Mouse (Mus musculus) midbrain, embryonic 12.5 days (tissue): ENCODE data around the gene Gm813. TPM values are rescaled to one million over a fixed set of nuclear protein-coding genes. Genes with fewer than 3 reads are reported as not detected.
A peak's percentile ranks its signal among the peaks of the same experiment; 100 is the strongest.
"Not testable (repeated sequence)": the region's sequence is repeated elsewhere in the genome, so short reads cannot be mapped to it uniquely, and the experiment has no call there.

Experiments
- ATAC-seq: fragments of 200-750 bp; cut with Nextera tagmentation; 2 replicates; pipeline ENCODE4 v1.8.0; 2017; ENCODE audit warnings: low read depth, moderate TSS enrichment, moderate library complexity; ENCODE audit not compliant: low FRiP score
- H3K27ac ChIP-seq: fragments of 300-500 bp; sonication (generic); replicated peaks from 2 replicates; pipeline ENCODE4 v1.5.1; 2016; ENCODE audit warnings: mild to moderate bottlenecking
- H3K27me3 ChIP-seq: fragments of 300-500 bp; sonication (generic); 2 replicates; pipeline ENCODE4 v1.6.1; 2016; ENCODE audit warnings: mild to moderate bottlenecking
- H3K36me3 ChIP-seq: fragments of 300-500 bp; sonication (generic); 2 replicates; pipeline ENCODE4 v1.6.1; 2016
- H3K4me1 ChIP-seq: fragments of 300-500 bp; sonication (generic); 2 replicates; pipeline ENCODE4 v1.6.1; 2016
- H3K4me2 ChIP-seq: fragments of 300-500 bp; sonication (generic); replicated peaks from 2 replicates; pipeline ENCODE4 v1.6.1; 2016; ENCODE audit warnings: mild to moderate bottlenecking, moderate library complexity
- H3K4me3 ChIP-seq: fragments of 300-500 bp; sonication (generic); 2 replicates; pipeline ENCODE4 v1.5.1; 2016; ENCODE audit warnings: mild to moderate bottlenecking
- H3K9ac ChIP-seq: fragments of 300-500 bp; sonication (generic); replicated peaks from 2 replicates; pipeline ENCODE4 v1.6.1; 2016; ENCODE audit warnings: mild to moderate bottlenecking, moderate library complexity
- H3K9me3 ChIP-seq: fragments of 300-500 bp; sonication (generic); 2 replicates; pipeline ENCODE4 v1.6.1; 2016; ENCODE audit warnings: mild to moderate bottlenecking
- WGBS: fragments of 180-500 bp; shearing (Covaris S2); methylation state at CpG from one replicate; pipeline ENCODE4 v1.1.7; 2016; 5-methylcytosine and 5-hydroxymethylcytosine counted together
- polyA plus RNA-seq: library from polyadenylated mRNA; unstranded; fragments of >200 nt; fragmentation: Nextera tagmentation; extraction: Ambion mirVana; gene quantifications from 2 replicates; pipeline ENCODE4 v1.2.1, GENCODE M21; 2016

The Gm813 gene
- not detected in 2 replicates for polyA plus RNA-seq

DNA sequence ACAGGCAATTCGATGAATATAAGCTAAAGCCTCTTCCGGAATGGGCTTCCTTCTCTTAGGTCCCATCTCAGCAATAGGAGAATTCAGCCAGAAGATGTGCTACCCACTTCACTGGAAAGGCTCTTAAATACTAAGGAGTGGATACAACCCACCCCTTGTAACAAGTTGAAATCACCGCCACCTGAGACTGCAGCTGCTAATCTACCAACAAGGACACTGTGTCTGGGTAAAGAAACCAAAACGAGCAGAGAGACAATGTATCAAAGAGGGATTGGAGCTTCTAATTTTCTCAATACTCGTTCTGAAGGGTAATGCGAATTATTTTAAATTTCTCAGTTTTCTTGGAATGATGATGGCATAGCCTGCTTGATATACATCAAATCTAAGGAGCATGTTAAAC lies at the start of gene Gm813:
Gm813 (minus strand) TSS at position 101 of the 400 bp plus-strand sequence.
- Histone ChIP-seq H3K27ac (no peak within 1 kb of the TSS), H3K4me1 (no peaks in the 10 kb centered on the region), H3K9ac (no peak within 1 kb of the TSS), H3K4me3 (no peak within 1 kb of the TSS), H3K4me2 (no peak within 1 kb of the TSS), H3K9me3 (no peaks in the 10 kb centered on the region), H3K36me3 (no peaks in the 10 kb centered on the region), H3K27me3 (no peaks in the 10 kb centered on the region)
- WGBS: 88% methylated on average over 6 of the region's 6 CpGs
- no peak for ATAC-seq

DNA sequence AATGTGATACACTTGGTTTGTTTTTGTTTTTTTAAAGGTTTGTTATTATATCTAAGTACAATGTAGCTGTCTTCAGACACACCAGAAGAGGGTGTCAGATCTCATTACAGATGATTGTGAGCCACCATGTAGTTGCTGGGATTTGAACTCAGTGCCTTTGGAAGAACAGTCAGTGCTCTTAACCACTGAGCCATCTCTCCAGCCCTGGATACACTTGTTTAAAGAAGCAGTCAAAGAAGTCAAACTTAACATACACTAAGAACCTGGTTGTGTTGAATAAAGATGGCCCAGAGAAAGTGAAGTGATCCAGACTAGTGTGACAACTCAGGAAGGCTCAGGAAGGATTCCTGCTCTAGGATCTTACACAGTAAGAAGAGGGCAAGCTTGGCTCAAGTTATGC lies 48.4 kb upstream of the Gm813 start:
- not testable (repeated sequence) for H3K27ac ChIP-seq, H3K4me3 ChIP-seq, H3K36me3 ChIP-seq, H3K27me3 ChIP-seq, ATAC-seq, H3K4me2 ChIP-seq, H3K4me1 ChIP-seq, H3K9ac ChIP-seq, H3K9me3 ChIP-seq

DNA sequence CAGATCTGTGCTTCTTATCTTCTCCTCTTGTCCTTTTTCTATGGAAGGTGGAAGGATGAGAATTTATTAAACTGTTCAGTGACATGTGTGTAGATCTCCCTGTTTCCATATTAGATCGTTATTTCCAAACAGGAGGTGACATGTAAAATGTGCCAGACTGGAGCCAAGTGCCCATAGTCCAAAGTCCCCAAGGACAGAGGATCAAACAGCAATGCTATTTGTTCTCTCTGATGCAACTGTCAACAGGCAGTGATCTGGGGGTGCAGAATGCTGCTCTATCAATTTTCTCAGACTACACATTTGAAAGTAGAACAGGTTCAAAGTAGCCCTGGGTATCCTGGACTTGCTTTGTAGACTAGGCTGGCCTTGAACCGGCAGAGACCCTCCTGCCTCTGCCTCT lies 47.0 kb upstream of the Gm813 start:
- no peak for ATAC-seq
- Histone ChIP-seq H3K36me3 (no peaks in the 10 kb centered on the region), H3K27ac (no peak overlapping the region), H3K4me1 (no peaks in the 10 kb centered on the region), H3K4me3 (no peak overlapping the region), H3K9ac (no peak overlapping the region), H3K9me3 (no peaks in the 10 kb centered on the region), H3K4me2 (no peak overlapping the region), H3K27me3 (no peaks in the 10 kb centered on the region)
- WGBS: 91% methylated on average over 2 of the region's 2 CpGs

DNA sequence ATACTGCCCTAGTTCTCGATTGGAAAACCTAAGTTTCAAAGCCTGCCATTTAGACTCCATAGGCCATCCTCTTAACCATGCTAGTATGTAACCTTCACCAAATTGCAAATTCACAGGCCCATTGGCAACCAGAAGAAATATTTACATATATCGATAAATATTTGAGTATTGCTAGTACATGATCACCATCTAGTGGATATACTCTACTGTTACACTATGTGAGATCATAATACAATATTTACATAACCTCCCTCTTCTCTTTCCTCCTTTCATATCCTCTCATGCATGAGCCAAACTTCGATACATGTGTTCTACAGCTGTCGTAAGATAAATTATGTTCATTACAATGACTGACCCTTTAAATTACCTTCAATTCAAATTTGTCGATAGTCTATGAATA lies 46.2 kb upstream of the Gm813 start:
- Histone ChIP-seq H3K36me3 (no peaks in the 10 kb centered on the region), H3K9me3 (no peaks in the 10 kb centered on the region), H3K4me2 (no peak overlapping the region), H3K4me3 (no peak overlapping the region), H3K9ac (no peak overlapping the region), H3K27me3 (no peaks in the 10 kb centered on the region), H3K27ac (no peak overlapping the region), H3K4me1 (no peaks in the 10 kb centered on the region)
- 0 out of 2 replicates have a peak, but pooled peaks have one; percentile 34 for ATAC-seq
- WGBS: 84% methylated on average over 5 of the region's 5 CpGs

DNA sequence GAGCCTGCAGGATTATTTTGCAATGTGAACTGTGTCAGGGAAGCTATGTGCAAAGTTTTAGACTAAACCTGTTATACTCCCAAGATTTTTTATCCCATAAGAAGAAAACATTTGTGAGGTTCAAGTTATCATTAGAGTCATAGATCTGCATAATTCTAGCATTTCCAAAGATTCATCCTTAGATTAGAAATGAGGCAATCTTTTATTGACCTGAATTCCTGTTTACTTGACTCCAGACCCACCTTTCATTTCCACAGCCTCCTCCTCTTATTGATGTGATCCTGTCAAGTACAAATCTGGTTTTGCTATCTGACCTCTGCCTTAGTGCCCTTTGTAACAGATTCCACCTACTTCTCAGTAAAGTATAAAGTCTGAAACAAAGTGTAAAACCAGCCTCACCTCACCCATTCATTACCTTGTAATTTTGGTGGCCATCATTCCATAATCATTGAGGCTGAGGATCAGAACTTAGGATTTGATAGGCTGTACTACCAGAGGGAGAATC lies 45.6 kb upstream of the Gm813 start:
- H3K27me3 ChIP-seq: no peaks in the 10 kb centered on the region
- no peak overlapping the region for H3K27ac ChIP-seq
- H3K36me3 ChIP-seq: no peaks in the 10 kb centered on the region
- H3K9ac ChIP-seq: no peak overlapping the region
- H3K9me3 ChIP-seq: no peaks in the 10 kb centered on the region
- no peak overlapping the region for H3K4me2 ChIP-seq
- no peaks in the 10 kb centered on the region for H3K4me1 ChIP-seq
- H3K4me3 ChIP-seq: no peak overlapping the region
- no peak for ATAC-seq

DNA sequence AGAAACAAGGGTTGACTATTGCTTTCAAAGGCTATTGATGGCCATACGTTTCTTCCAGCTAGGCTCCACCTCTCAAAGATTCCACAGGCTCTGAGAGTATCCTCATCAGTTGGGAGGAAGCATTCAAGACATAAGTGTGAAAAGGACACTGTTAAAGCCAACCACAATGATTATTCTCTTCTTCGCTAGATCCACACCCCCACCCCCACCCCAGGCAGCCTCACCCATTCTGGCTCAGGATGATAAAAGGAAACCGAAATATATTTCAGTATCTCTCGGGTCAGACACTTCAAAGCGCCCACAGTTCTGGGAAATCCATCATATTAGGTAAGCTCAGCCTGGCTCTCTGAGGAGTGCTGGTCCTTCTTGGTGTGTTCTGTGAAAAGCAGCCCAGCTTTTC lies 45.0 kb upstream of the Gm813 start:
- 80% methylated on average over 5 of the region's 5 CpGs for WGBS
- Histone ChIP-seq H3K9ac (no peak overlapping the region), H3K4me3 (no peak overlapping the region), H3K36me3 (no peaks in the 10 kb centered on the region), H3K4me1 (no peaks in the 10 kb centered on the region), H3K27me3 (no peaks in the 10 kb centered on the region), H3K9me3 (no peaks in the 10 kb centered on the region), H3K27ac (no peak overlapping the region), H3K4me2 (no peak overlapping the region)
- no peak for ATAC-seq

GRCm38 (mm10) chr16:58658668-58659067 lies 41.9 kb upstream of the Gm813 start:
- Histone ChIP-seq H3K9ac (no peak overlapping the region), H3K4me2 (no peak overlapping the region), H3K27me3 (no peaks in the 10 kb centered on the region), H3K9me3 (no peaks in the 10 kb centered on the region), H3K36me3 (no peaks in the 10 kb centered on the region), H3K4me3 (no peak overlapping the region), H3K27ac (no peak overlapping the region), H3K4me1 (no peaks in the 10 kb centered on the region)
- 86% methylated on average over 6 of the region's 6 CpGs for WGBS
- no peak for ATAC-seq

GRCm38 (mm10) chr16:58656526-58656925 lies 39.7 kb upstream of the Gm813 start:
- 89% methylated on average over 4 of the region's 4 CpGs for WGBS
- Histone ChIP-seq H3K27ac (no peak overlapping the region), H3K36me3 (no peaks in the 10 kb centered on the region), H3K4me2 (no peak overlapping the region), H3K4me3 (no peak overlapping the region), H3K4me1 (no peaks in the 10 kb centered on the region), H3K9me3 (no peaks in the 10 kb centered on the region), H3K27me3 (no peaks in the 10 kb centered on the region), H3K9ac (no peak overlapping the region)
- ATAC-seq: no peak

GRCm38 (mm10) chr16:58655751-58656150 lies 39.0 kb upstream of the Gm813 start:
- Histone ChIP-seq H3K27me3 (no peaks in the 10 kb centered on the region), H3K4me2 (no peak overlapping the region), H3K27ac (no peak overlapping the region), H3K4me1 (no peaks in the 10 kb centered on the region), H3K4me3 (no peak overlapping the region), H3K9ac (no peak overlapping the region), H3K36me3 (no peaks in the 10 kb centered on the region), H3K9me3 (no peaks in the 10 kb centered on the region)
- no peak for ATAC-seq

DNA sequence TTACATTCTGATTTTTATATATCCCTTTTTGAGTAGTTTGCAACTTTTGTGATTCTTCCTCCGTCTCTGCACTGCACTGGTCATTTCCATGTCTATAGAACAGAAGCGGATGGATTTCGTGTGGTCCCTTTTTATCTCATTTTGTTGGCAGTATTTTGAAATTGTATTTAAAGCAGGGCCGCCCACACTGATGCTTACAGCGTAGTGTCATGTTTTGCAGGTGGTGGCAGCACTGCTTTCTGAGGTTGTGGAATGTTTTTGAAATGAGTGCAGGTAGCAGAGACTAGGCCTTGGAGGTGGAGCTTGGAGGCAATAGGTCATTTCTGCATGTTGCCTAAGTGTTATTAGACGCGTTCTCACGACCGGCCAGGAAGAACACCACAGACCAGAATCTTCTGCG lies 33.2 kb upstream of the Gm813 start:
- H3K4me2 ChIP-seq: no peak overlapping the region
- 95% methylated on average over 10 of the region's 10 CpGs for WGBS
- no peak for ATAC-seq

GRCm38 (mm10) chr16:58638689-58639175 lies 22.0 kb upstream of the Gm813 start, which contains the start of gene E330017A01Rik:
E330017A01Rik (minus strand) TSS chr16:58638739.
- Histone ChIP-seq H3K4me1 (no peaks in the 10 kb centered on the region), H3K9ac (no peak within 1 kb of the TSS), H3K4me2 (no peak within 1 kb of the TSS), H3K9me3 (no peaks in the 10 kb centered on the region), H3K27ac (no peak within 1 kb of the TSS), H3K36me3 (no peaks in the 10 kb centered on the region), H3K4me3 (no peak within 1 kb of the TSS), H3K27me3 (no peaks in the 10 kb centered on the region)
- ATAC-seq: no peak
- 81% methylated on average over 3 of the region's 3 CpGs for WGBS

More for the DNA sequence above, 33.2 kb upstream of the Gm813 start:
- H3K9ac ChIP-seq: no peak overlapping the region
- no peaks in the 10 kb centered on the region for H3K9me3 ChIP-seq
- no peaks in the 10 kb centered on the region for H3K36me3 ChIP-seq
- H3K4me3 ChIP-seq: no peak overlapping the region
- H3K4me1 ChIP-seq: no peaks in the 10 kb centered on the region
- H3K27me3 ChIP-seq: no peaks in the 10 kb centered on the region
- no peak overlapping the region for H3K27ac ChIP-seq

DNA sequence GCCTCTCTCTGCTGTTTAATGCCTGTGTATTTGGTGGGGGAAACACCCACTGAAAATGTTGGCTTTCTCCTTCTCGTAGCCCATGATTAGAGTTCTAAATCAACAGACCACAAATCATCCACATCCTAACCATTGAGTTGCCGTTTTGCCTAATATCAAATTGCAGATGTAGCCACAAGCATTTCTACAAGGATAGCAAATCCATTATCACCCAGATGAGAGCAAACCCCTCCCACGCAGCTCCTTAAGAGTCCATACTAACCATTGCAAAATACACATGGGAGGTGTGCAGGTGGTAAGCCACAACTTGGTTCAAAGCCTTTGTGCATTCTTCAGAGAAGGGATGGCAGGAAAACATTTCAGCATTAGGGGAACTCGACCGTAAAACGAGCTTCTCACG lies 21.2 kb upstream of the Gm813 start:
- Histone ChIP-seq H3K4me3 (no peak overlapping the region), H3K27me3 (no peaks in the 10 kb centered on the region), H3K9me3 (no peaks in the 10 kb centered on the region), H3K27ac (no peak overlapping the region), H3K4me2 (no peak overlapping the region), H3K4me1 (no peaks in the 10 kb centered on the region), H3K36me3 (no peaks in the 10 kb centered on the region), H3K9ac (no peak overlapping the region)
- WGBS: 84% methylated on average over 7 of the region's 7 CpGs
- no peak for ATAC-seq

DNA sequence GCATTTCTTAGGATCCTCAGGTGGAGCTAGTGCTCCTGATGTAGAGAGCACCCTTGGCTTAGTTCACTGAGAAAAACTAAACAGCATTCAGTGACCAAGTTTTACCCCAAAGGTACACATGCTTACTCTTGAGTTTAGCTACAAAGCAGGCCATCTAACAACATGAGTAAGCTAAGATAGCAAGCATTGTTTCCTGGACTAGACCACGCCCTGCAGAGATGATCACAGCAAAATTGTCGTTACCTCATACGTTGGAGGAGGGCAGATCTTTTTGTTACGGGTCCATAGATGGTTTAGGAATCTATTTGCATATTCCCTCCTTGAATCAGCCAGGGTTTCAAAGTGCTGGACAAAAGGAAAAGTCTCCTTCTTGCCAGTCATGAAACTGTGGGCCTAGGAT lies 20.7 kb upstream of the Gm813 start:
- Histone ChIP-seq H3K36me3 (no peaks in the 10 kb centered on the region), H3K27me3 (no peaks in the 10 kb centered on the region), H3K9ac (no peak overlapping the region), H3K9me3 (no peaks in the 10 kb centered on the region), H3K4me3 (no peak overlapping the region), H3K27ac (no peak overlapping the region), H3K4me2 (no peak overlapping the region), H3K4me1 (no peaks in the 10 kb centered on the region)
- no peak for ATAC-seq
- WGBS: 77% methylated on average over 4 of the region's 4 CpGs
